Mouse (Mus musculus) CH12.LX (cell line): ENCODE measurements at regions not wholly inside any gene's neighbourhood (a gene's known extent, or its start where the extent isn't known, plus 50 kb on each side); places are given as distances from the start of the nearest gene placed in this dataset.

Source experiments
- DNase-seq: peaks from one replicate; pipeline ENCODE4 v3.0.0-alpha.2; 2013; ENCODE audit errors: extremely low read depth
- H3K27ac ChIP-seq: 2 replicates; pipeline ENCODE4 v1.5.1; 2012; ENCODE audit warnings: low read depth, mild to moderate bottlenecking, control low read depth, moderate library complexity; ENCODE audit not compliant: insufficient read depth
- H3K27me3 ChIP-seq: replicated peaks from 2 replicates; pipeline ENCODE3; 2012; ENCODE audit warnings: inconsistent platforms
- H3K36me3 ChIP-seq, 2 experiments: replicated peaks in 1 of 2; 2 replicates each; pipeline versions ENCODE3 to v1.6.1; 2012; ENCODE audit warnings: inconsistent platforms in 1 of 2, low read length in 1 of 2, mild to moderate bottlenecking in 1 of 2, mixed read lengths in 1 of 2, moderate library complexity in 1 of 2; ENCODE audit not compliant: control insufficient read depth in 1 of 2, insufficient read depth in 1 of 2
- H3K4me1 ChIP-seq, 2 experiments: 2 replicates each; pipeline ENCODE4 v1.6.1; 2012; ENCODE audit warnings: inconsistent platforms in 1 of 2, moderate library complexity in 1 of 2; ENCODE audit not compliant: insufficient read depth in 2 of 2, control insufficient read depth in 1 of 2
- H3K4me2 ChIP-seq: 2 replicates; pipeline ENCODE4 v1.6.1; 2012; ENCODE audit warnings: low read depth, mild to moderate bottlenecking, control low read depth; ENCODE audit not compliant: poor library complexity, insufficient read depth, severe bottlenecking
- H3K4me3 ChIP-seq, 3 experiments: fragments of 150-350 bp in 1 of 3; sonication (generic) in 1 of 3; replicated peaks in 1 of 3; 2 replicates each; pipeline versions ENCODE3 to v1.5.1; 2011 to 2012; ENCODE audit warnings: low read depth in 2 of 3, low read length in 2 of 3, mild to moderate bottlenecking in 2 of 3, moderate library complexity in 2 of 3, control low read depth in 1 of 3, improper control_type of control experiment in 1 of 3, inconsistent platforms in 1 of 3, mixed read lengths in 1 of 3; ENCODE audit not compliant: poor library complexity in 1 of 3
- H3K79me2 ChIP-seq: replicated peaks from 2 replicates; pipeline ENCODE4 v1.6.1; 2012; ENCODE audit warnings: mild to moderate bottlenecking, moderate library complexity; ENCODE audit not compliant: control insufficient read depth, poor library complexity, insufficient read depth, severe bottlenecking; ENCODE audit errors: extremely low read depth
- H3K9ac ChIP-seq: 2 replicates; pipeline ENCODE4 v1.6.1; 2012; ENCODE audit warnings: low read depth, mild to moderate bottlenecking, control low read depth, moderate library complexity; ENCODE audit not compliant: insufficient read depth
- H3K9me3 ChIP-seq: replicated peaks from 2 replicates; pipeline ENCODE3; 2012; ENCODE audit warnings: low read length, inconsistent platforms, mixed read lengths
- BHLHE40 ChIP-seq: IDR thresholded peaks from 2 replicates; pipeline ENCODE4 v1.6.1; 2011; ENCODE audit warnings: mild to moderate bottlenecking, low read depth, low read length, improper control_type of control experiment
- CHD2 ChIP-seq: IDR thresholded peaks from 2 replicates; pipeline ENCODE4 v1.6.1; 2011; ENCODE audit warnings: low read length, improper control_type of control experiment
- E2F4 ChIP-seq: IDR thresholded peaks from 2 replicates; pipeline ENCODE4 v1.6.1; 2011; ENCODE audit warnings: low read depth, low read length, improper control_type of control experiment; ENCODE audit not compliant: insufficient replicate concordance
- ELF1 ChIP-seq: IDR thresholded peaks from 2 replicates; pipeline ENCODE4 v1.6.1; 2014; ENCODE audit warnings: low read depth, mild to moderate bottlenecking, inconsistent platforms, low read length, improper control_type of control experiment
- EP300 ChIP-seq: IDR thresholded peaks from 2 replicates; pipeline ENCODE4 v1.6.1; 2011; ENCODE audit warnings: low read length, improper control_type of control experiment
- ETS1 ChIP-seq: conservative IDR thresholded peaks from 2 replicates; pipeline ENCODE4 v1.6.1; 2012; ENCODE audit warnings: low read depth, mild to moderate bottlenecking, inconsistent platforms, low read length, improper control_type of control experiment, moderate library complexity
- HCFC1 ChIP-seq: IDR thresholded peaks from 2 replicates; pipeline ENCODE4 v1.6.1; 2012; ENCODE audit warnings: low read depth, mild to moderate bottlenecking, inconsistent platforms, low read length, improper control_type of control experiment
- IRF4 ChIP-seq: IDR thresholded peaks from 2 replicates; pipeline ENCODE4 v1.6.1; 2014; ENCODE audit warnings: low read depth, mild to moderate bottlenecking, inconsistent platforms, low read length, improper control_type of control experiment
- JUND ChIP-seq: conservative IDR thresholded peaks from 2 replicates; pipeline ENCODE4 v1.6.1; 2011; ENCODE audit warnings: low read depth, low read length, improper control_type of control experiment
- KAT2A ChIP-seq: IDR thresholded peaks from 2 replicates; pipeline ENCODE4 v1.6.1; 2012; ENCODE audit warnings: low read length, improper control_type of control experiment, inconsistent platforms; ENCODE audit not compliant: insufficient replicate concordance
- MAZ ChIP-seq: IDR thresholded peaks from 2 replicates; pipeline ENCODE4 v1.6.1; 2012; ENCODE audit warnings: low read depth, mild to moderate bottlenecking, inconsistent platforms, low read length, improper control_type of control experiment, moderate library complexity
- MEF2A ChIP-seq: IDR thresholded peaks from 2 replicates; pipeline ENCODE4 v1.6.1; 2014; ENCODE audit warnings: low read depth, mild to moderate bottlenecking, inconsistent platforms, low read length, improper control_type of control experiment, borderline replicate concordance
- MXI1 ChIP-seq: IDR thresholded peaks from 2 replicates; pipeline ENCODE4 v1.6.1; 2011; ENCODE audit warnings: mild to moderate bottlenecking, low read depth, low read length, improper control_type of control experiment
- NRF1 ChIP-seq: IDR thresholded peaks from 2 replicates; pipeline ENCODE4 v1.6.1; 2014; ENCODE audit warnings: low read depth, mild to moderate bottlenecking, inconsistent platforms, low read length, improper control_type of control experiment, moderate library complexity
- PAX5 ChIP-seq: IDR thresholded peaks from 2 replicates; pipeline ENCODE4 v1.6.1; 2012; ENCODE audit warnings: low read length, inconsistent platforms, mixed read lengths
- POLR2A ChIP-seq: IDR thresholded peaks from 2 replicates; pipeline ENCODE4 v1.6.1; 2011; ENCODE audit warnings: low read depth, mild to moderate bottlenecking, improper control_type of control experiment, low read length
- POLR2AphosphoS2 ChIP-seq: IDR thresholded peaks from 2 replicates; pipeline ENCODE4 v1.6.1; 2011; ENCODE audit warnings: low read depth, low read length, improper control_type of control experiment
- RAD21 ChIP-seq: IDR thresholded peaks from 2 replicates; pipeline ENCODE4 v1.6.1; 2011; ENCODE audit warnings: low read depth, mild to moderate bottlenecking, low read length, improper control_type of control experiment, moderate library complexity
- RCOR1 ChIP-seq: conservative IDR thresholded peaks from 2 replicates; pipeline ENCODE4 v1.6.1; 2012; ENCODE audit warnings: low read depth, mild to moderate bottlenecking, inconsistent platforms, low read length, improper control_type of control experiment
- SMC3 ChIP-seq: IDR thresholded peaks from 2 replicates; pipeline ENCODE4 v1.6.1; 2011; ENCODE audit warnings: low read depth, low read length, improper control_type of control experiment
- TBP ChIP-seq: conservative IDR thresholded peaks from 2 replicates; pipeline ENCODE4 v1.6.1; 2011; ENCODE audit warnings: low read depth, low read length, improper control_type of control experiment
- TCF12 ChIP-seq: IDR thresholded peaks from 2 replicates; pipeline ENCODE4 v1.6.1; 2014; ENCODE audit warnings: low read depth, mild to moderate bottlenecking, inconsistent platforms, low read length, improper control_type of control experiment
- USF1 ChIP-seq: IDR thresholded peaks from 2 replicates; pipeline ENCODE4 v1.6.1; 2014; ENCODE audit warnings: low read depth, mild to moderate bottlenecking, inconsistent platforms, low read length, improper control_type of control experiment
- USF2 ChIP-seq: conservative IDR thresholded peaks from 2 replicates; pipeline ENCODE4 v1.6.1; 2011; ENCODE audit warnings: low read depth, low read length, improper control_type of control experiment
- ZNF384 ChIP-seq: IDR thresholded peaks from 2 replicates; pipeline ENCODE4 v1.6.1; 2012; ENCODE audit warnings: low read depth, low read length, improper control_type of control experiment, inconsistent platforms
- dilution Hi-C: fragments of 300-500 bp; cut with MboI; formaldehyde crosslinking; loops from 2 replicates; pipeline ENCODE4 v1.14.3; 2020; ENCODE audit warnings: low sequenced_read_pairs; ENCODE audit not compliant: extremely low pct_unique_long_range_greater_than_20kb, extremely low pct_ligation_motif_present
- in situ Hi-C: fragments of 300-500 bp; cut with MboI; formaldehyde crosslinking; loops from 3 replicates; pipeline ENCODE4 v1.14.3; 2019; ENCODE audit warnings: low sequenced_read_pairs, low pct_ligation_motif_present, low pct_unique_long_range_greater_than_20kb, mixed read lengths

- Histone ChIP-seq H3K36me3 (no peaks in the 10 kb centered on the region), H3K27me3 (peaks cover 80% of the 10 kb centered on the region), H3K4me2 (no peak overlapping the region), H3K4me1 (no peaks in the 10 kb centered on the region), H3K79me2 (no peaks in the 10 kb centered on the region), H3K9ac (no peak overlapping the region), H3K4me3 (no peak overlapping the region), H3K27ac (no peak overlapping the region), H3K9me3 (no peaks in the 10 kb centered on the region)
- no peak for TF ChIP-seq KAT2A
- TF ChIP-seq RAD21, result no peak
- TF ChIP-seq SMC3, result no peak
- TF ChIP-seq HCFC1, result no peak
- no peak for TF ChIP-seq POLR2AphosphoS2
- TF ChIP-seq CHD2, result no peak
- TF ChIP-seq MEF2A, result no peak
- TF ChIP-seq EP300, result no peak
- no peak for TF ChIP-seq MXI1
- TF ChIP-seq POLR2A, result no peak
- no peak for TF ChIP-seq NRF1
- TF ChIP-seq TBP, result no peak
- TF ChIP-seq E2F4, result no peak
- TF ChIP-seq RCOR1, result no peak
- TF ChIP-seq ETS1, result no peak
- no peak for TF ChIP-seq USF1
- TF ChIP-seq BHLHE40, result no peak
- TF ChIP-seq JUND, result no peak
- dilution Hi-C loops (no loop called here), in situ Hi-C loops (no loop called here)
- DNase-seq, result no peak
Measured at GRCm38 (mm10) chr16:5722506-5722905, 162.6 kb upstream of the Rbfox1 start.

- Histone ChIP-seq H3K4me3 (no peak overlapping the region), H3K4me2 (no peak overlapping the region), H3K79me2 (no peaks in the 10 kb centered on the region), H3K27ac (no peak overlapping the region), H3K9me3 (no peaks in the 10 kb centered on the region), H3K36me3 (no peaks in the 10 kb centered on the region), H3K27me3 (peaks cover 80% of the 10 kb centered on the region), H3K4me1 (no peaks in the 10 kb centered on the region), H3K9ac (no peak overlapping the region)
- no peak for DNase-seq
- TF ChIP-seq MXI1 (no peak), USF1 (no peak), PAX5 (no peak), ELF1 (no peak), RCOR1 (no peak), ETS1 (no peak), USF2 (no peak), MEF2A (no peak), KAT2A (no peak), POLR2A (no peak), TCF12 (no peak), TBP (no peak), IRF4 (no peak), ZNF384 (no peak), NRF1 (no peak), MAZ (no peak)
- dilution Hi-C loops, result no loop called here
- in situ Hi-C loops, result no loop called here
Measured at GRCm38 (mm10) chr16:5713476-5713875, 171.7 kb upstream of the Rbfox1 start.
